Mouse (Mus musculus) CH12.LX (cell line): Measurements from ENCODE around the gene Gse1. TPM values are rescaled to one million over a fixed set of nuclear protein-coding genes. Genes with fewer than 3 reads are reported as not detected.

Experiments used
- DNase-seq: peaks from one replicate; pipeline ENCODE4 v3.0.0-alpha.2; 2013; ENCODE audit errors: extremely low read depth
- H3K27ac ChIP-seq: 2 replicates; pipeline ENCODE4 v1.5.1; 2012; ENCODE audit warnings: low read depth, mild to moderate bottlenecking, control low read depth, moderate library complexity; ENCODE audit not compliant: insufficient read depth
- H3K27me3 ChIP-seq: replicated peaks from 2 replicates; pipeline ENCODE3; 2012; ENCODE audit warnings: inconsistent platforms
- H3K36me3 ChIP-seq, 2 experiments: replicated peaks in 1 of 2; 2 replicates each; pipeline versions ENCODE3 to v1.6.1; 2012; ENCODE audit warnings: inconsistent platforms in 1 of 2, low read length in 1 of 2, mild to moderate bottlenecking in 1 of 2, mixed read lengths in 1 of 2, moderate library complexity in 1 of 2; ENCODE audit not compliant: control insufficient read depth in 1 of 2, insufficient read depth in 1 of 2
- H3K4me1 ChIP-seq, 2 experiments: 2 replicates each; pipeline ENCODE4 v1.6.1; 2012; ENCODE audit warnings: inconsistent platforms in 1 of 2, moderate library complexity in 1 of 2; ENCODE audit not compliant: insufficient read depth in 2 of 2, control insufficient read depth in 1 of 2
- H3K4me2 ChIP-seq: 2 replicates; pipeline ENCODE4 v1.6.1; 2012; ENCODE audit warnings: low read depth, mild to moderate bottlenecking, control low read depth; ENCODE audit not compliant: poor library complexity, insufficient read depth, severe bottlenecking
- H3K4me3 ChIP-seq, 3 experiments: fragments of 150-350 bp in 1 of 3; sonication (generic) in 1 of 3; replicated peaks in 1 of 3; 2 replicates each; pipeline versions ENCODE3 to v1.5.1; 2011 to 2012; ENCODE audit warnings: low read depth in 2 of 3, low read length in 2 of 3, mild to moderate bottlenecking in 2 of 3, moderate library complexity in 2 of 3, control low read depth in 1 of 3, improper control_type of control experiment in 1 of 3, inconsistent platforms in 1 of 3, mixed read lengths in 1 of 3; ENCODE audit not compliant: poor library complexity in 1 of 3
- H3K79me2 ChIP-seq: replicated peaks from 2 replicates; pipeline ENCODE4 v1.6.1; 2012; ENCODE audit warnings: mild to moderate bottlenecking, moderate library complexity; ENCODE audit not compliant: control insufficient read depth, poor library complexity, insufficient read depth, severe bottlenecking; ENCODE audit errors: extremely low read depth
- H3K9ac ChIP-seq: 2 replicates; pipeline ENCODE4 v1.6.1; 2012; ENCODE audit warnings: low read depth, mild to moderate bottlenecking, control low read depth, moderate library complexity; ENCODE audit not compliant: insufficient read depth
- H3K9me3 ChIP-seq: replicated peaks from 2 replicates; pipeline ENCODE3; 2012; ENCODE audit warnings: low read length, inconsistent platforms, mixed read lengths
- BHLHE40 ChIP-seq: IDR thresholded peaks from 2 replicates; pipeline ENCODE4 v1.6.1; 2011; ENCODE audit warnings: mild to moderate bottlenecking, low read depth, low read length, improper control_type of control experiment
- ELF1 ChIP-seq: IDR thresholded peaks from 2 replicates; pipeline ENCODE4 v1.6.1; 2014; ENCODE audit warnings: low read depth, mild to moderate bottlenecking, inconsistent platforms, low read length, improper control_type of control experiment
- EP300 ChIP-seq: IDR thresholded peaks from 2 replicates; pipeline ENCODE4 v1.6.1; 2011; ENCODE audit warnings: low read length, improper control_type of control experiment
- GABPA ChIP-seq: IDR thresholded peaks from 2 replicates; pipeline ENCODE4 v1.6.1; 2012; ENCODE audit warnings: low read depth, low read length, improper control_type of control experiment, inconsistent platforms; ENCODE audit not compliant: insufficient replicate concordance
- IRF4 ChIP-seq: IDR thresholded peaks from 2 replicates; pipeline ENCODE4 v1.6.1; 2014; ENCODE audit warnings: low read depth, mild to moderate bottlenecking, inconsistent platforms, low read length, improper control_type of control experiment
- JUN ChIP-seq: IDR thresholded peaks from 2 replicates; pipeline ENCODE4 v1.6.1; 2011; ENCODE audit warnings: low read depth, mild to moderate bottlenecking, low read length, improper control_type of control experiment, moderate library complexity; ENCODE audit not compliant: insufficient read depth
- JUND ChIP-seq: conservative IDR thresholded peaks from 2 replicates; pipeline ENCODE4 v1.6.1; 2011; ENCODE audit warnings: low read depth, low read length, improper control_type of control experiment
- MAX ChIP-seq: IDR thresholded peaks from 2 replicates; pipeline ENCODE4 v1.6.1; 2011; ENCODE audit warnings: low read length, improper control_type of control experiment
- MAZ ChIP-seq: IDR thresholded peaks from 2 replicates; pipeline ENCODE4 v1.6.1; 2012; ENCODE audit warnings: low read depth, mild to moderate bottlenecking, inconsistent platforms, low read length, improper control_type of control experiment, moderate library complexity
- NELFE ChIP-seq: IDR thresholded peaks from 2 replicates; pipeline ENCODE4 v1.6.1; 2011; ENCODE audit warnings: low read depth, low read length, improper control_type of control experiment
- PAX5 ChIP-seq: IDR thresholded peaks from 2 replicates; pipeline ENCODE4 v1.6.1; 2012; ENCODE audit warnings: low read length, inconsistent platforms, mixed read lengths
- POLR2A ChIP-seq: IDR thresholded peaks from 2 replicates; pipeline ENCODE4 v1.6.1; 2011; ENCODE audit warnings: low read depth, mild to moderate bottlenecking, improper control_type of control experiment, low read length
- RAD21 ChIP-seq: IDR thresholded peaks from 2 replicates; pipeline ENCODE4 v1.6.1; 2011; ENCODE audit warnings: low read depth, mild to moderate bottlenecking, low read length, improper control_type of control experiment, moderate library complexity
- RCOR1 ChIP-seq: conservative IDR thresholded peaks from 2 replicates; pipeline ENCODE4 v1.6.1; 2012; ENCODE audit warnings: low read depth, mild to moderate bottlenecking, inconsistent platforms, low read length, improper control_type of control experiment
- SIN3A ChIP-seq: IDR thresholded peaks from 2 replicates; pipeline ENCODE4 v1.6.1; 2012; ENCODE audit warnings: low read length, improper control_type of control experiment, inconsistent platforms
- SMC3 ChIP-seq: IDR thresholded peaks from 2 replicates; pipeline ENCODE4 v1.6.1; 2011; ENCODE audit warnings: low read depth, low read length, improper control_type of control experiment
- TCF12 ChIP-seq: IDR thresholded peaks from 2 replicates; pipeline ENCODE4 v1.6.1; 2014; ENCODE audit warnings: low read depth, mild to moderate bottlenecking, inconsistent platforms, low read length, improper control_type of control experiment
- UBTF ChIP-seq: IDR thresholded peaks from 2 replicates; pipeline ENCODE4 v1.6.1; 2012; ENCODE audit warnings: low read depth, mild to moderate bottlenecking, inconsistent platforms, low read length, improper control_type of control experiment, moderate library complexity
- USF1 ChIP-seq: IDR thresholded peaks from 2 replicates; pipeline ENCODE4 v1.6.1; 2014; ENCODE audit warnings: low read depth, mild to moderate bottlenecking, inconsistent platforms, low read length, improper control_type of control experiment
- USF2 ChIP-seq: conservative IDR thresholded peaks from 2 replicates; pipeline ENCODE4 v1.6.1; 2011; ENCODE audit warnings: low read depth, low read length, improper control_type of control experiment
- ZC3H11A ChIP-seq: IDR thresholded peaks from 2 replicates; pipeline ENCODE4 v1.6.1; 2012; ENCODE audit warnings: low read depth, mild to moderate bottlenecking, inconsistent platforms, low read length, improper control_type of control experiment
- ZNF384 ChIP-seq: IDR thresholded peaks from 2 replicates; pipeline ENCODE4 v1.6.1; 2012; ENCODE audit warnings: low read depth, low read length, improper control_type of control experiment, inconsistent platforms
- dilution Hi-C: fragments of 300-500 bp; cut with MboI; formaldehyde crosslinking; loops from 2 replicates; pipeline ENCODE4 v1.14.3; 2020; ENCODE audit warnings: low sequenced_read_pairs; ENCODE audit not compliant: extremely low pct_unique_long_range_greater_than_20kb, extremely low pct_ligation_motif_present
- in situ Hi-C: fragments of 300-500 bp; cut with MboI; formaldehyde crosslinking; loops from 3 replicates; pipeline ENCODE4 v1.14.3; 2019; ENCODE audit warnings: low sequenced_read_pairs, low pct_ligation_motif_present, low pct_unique_long_range_greater_than_20kb, mixed read lengths
- polyA plus RNA-seq: library from polyadenylated mRNA; unstranded; fragments of >175 nt; gene quantifications from 2 replicates; pipeline ENCODE4 v1.2.1, GENCODE M21; 2012; ENCODE audit warnings: low read depth; ENCODE audit not compliant: insufficient read length
- total RNA-seq, 2 experiments: library from RNA; depleted of rRNA; stranded (reverse); fragments of 300-350 nt in 1 of 2; fragments of >200 nt in 1 of 2; gene quantifications; 2 replicates each; pipeline ENCODE4 v1.2.3; 2012 to 2014

Gene Gse1
- total and polyA plus RNA-seq, 3 experiments, result 1.3 to 9.8 (median 8.5) TPM

DNA sequence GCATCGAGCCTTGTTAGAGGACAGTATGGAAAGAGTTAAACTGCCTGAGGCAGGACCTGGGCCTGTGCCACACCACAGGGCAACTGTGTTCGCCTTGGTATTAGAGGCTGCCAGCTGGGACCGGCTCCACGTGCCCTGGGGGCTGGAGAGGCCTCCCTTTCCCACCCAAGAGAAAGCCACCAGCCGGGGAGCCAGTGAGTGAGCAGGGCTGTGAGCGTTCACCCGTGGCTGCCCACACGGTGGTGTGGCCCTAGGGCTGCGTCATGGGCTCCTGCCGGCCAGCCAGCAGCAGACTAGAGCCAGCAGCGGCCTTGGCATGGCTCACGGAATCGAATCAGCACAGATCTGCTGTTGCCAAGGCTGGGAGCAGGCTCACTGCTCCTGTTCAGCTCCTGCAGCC lies 42.2 kb downstream of the Gse1 start:
- Histone ChIP-seq H3K4me1 (peaks cover 8 to 32% of the 10 kb centered on the region in 2 experiments), H3K27ac (no peak overlapping the region), H3K4me2 (no peak overlapping the region), H3K4me3 (no peak overlapping the region), H3K9me3 (peaks cover 6% of the 10 kb centered on the region), H3K79me2 (no peaks in the 10 kb centered on the region), H3K36me3 (no peaks in the 10 kb centered on the region), H3K9ac (no peak overlapping the region), H3K27me3 (peaks cover 32% of the 10 kb centered on the region)
- TF ChIP-seq RAD21 (no peak), USF2 (no peak), MAZ (no peak), ZNF384 (no peak), SMC3 (no peak), ELF1 (no peak), UBTF (no peak), JUN (no peak), TCF12 (no peak), PAX5 (no peak), USF1 (no peak), POLR2A (no peak), IRF4 (no peak)
- no peak for DNase-seq
- in situ Hi-C loops (no loop called here), dilution Hi-C loops (no loop called here)

DNA sequence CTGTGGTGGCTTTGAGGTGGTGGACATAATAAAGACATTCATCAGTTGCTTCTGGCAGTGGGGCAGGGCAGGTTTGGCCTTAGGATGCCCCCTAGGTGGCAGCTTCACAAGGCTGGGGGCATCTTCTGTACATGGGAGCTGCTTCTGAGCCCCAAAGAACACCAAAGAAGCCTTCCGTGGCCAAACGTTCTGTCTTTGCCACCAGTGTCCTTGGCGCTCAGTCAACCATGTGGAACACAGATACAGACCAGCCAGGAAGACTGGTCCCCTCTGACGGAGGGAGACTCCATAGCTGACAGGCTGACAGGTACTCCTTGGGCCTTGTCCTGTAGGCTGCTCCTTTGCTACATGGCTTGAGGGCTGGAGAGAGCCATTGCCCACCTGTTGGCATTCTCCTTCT lies 45.2 kb downstream of the Gse1 start:
- TF ChIP-seq RCOR1 (no peak), TCF12 (no peak), ELF1 (no peak), SIN3A (no peak), POLR2A (no peak), GABPA (no peak), JUN (no peak), NELFE (no peak), BHLHE40 (no peak), EP300 (no peak), MAX (no peak), ZC3H11A (no peak), JUND (no peak)
- no peak for DNase-seq
- no peak overlapping the region for H3K9ac ChIP-seq
- H3K9me3 ChIP-seq, result peaks cover 6% of the 10 kb centered on the region
- no peak overlapping the region for H3K4me3 ChIP-seq
- H3K4me1 ChIP-seq, result peaks cover 7 to 42% of the 10 kb centered on the region in 2 experiments; a peak in 3 of 4 replicates
- H3K27me3 ChIP-seq, result peaks cover 41% of the 10 kb centered on the region
- no peak overlapping the region for H3K27ac ChIP-seq
- in situ Hi-C loops (no loop called here), dilution Hi-C loops (no loop called here)
- H3K4me2 ChIP-seq, result no peak overlapping the region
- no peaks in the 10 kb centered on the region for H3K79me2 ChIP-seq
- no peaks in the 10 kb centered on the region for H3K36me3 ChIP-seq
